Mouse (Mus musculus) hindbrain, embryonic 10.5 days (tissue): ENCODE measurements around the gene Dync1i2. TPM values are rescaled to one million over a fixed set of nuclear protein-coding genes. Genes with fewer than 3 reads are reported as not detected.

Experiments used
- polyA plus RNA-seq: library from polyadenylated mRNA; unstranded; fragments of >200 nt; fragmentation: Nextera tagmentation; extraction: Ambion mirVana; gene quantifications from 2 replicates; pipeline ENCODE4 v1.2.1, GENCODE M21; 2016

The Dync1i2 gene
- polyA plus RNA-seq, 1 experiment from 2014 or later = 116 TPM

Other genes starting within 250 kb of the Dync1i2 start
- 39.1 and 44.6 TPM in 2 replicates for gene Dcaf17, start 156.4 kb upstream of the Dync1i2 start, polyA plus RNA-seq
- gene Mettl8, start 156.1 kb upstream of the Dync1i2 start, polyA plus RNA-seq = 21.0 and 22.3 TPM in 2 replicates
- gene Cybrd1, start 93.8 kb upstream of the Dync1i2 start, polyA plus RNA-seq = 0.32 and 0.67 TPM in 2 replicates
- 34.5 and 36.4 TPM in 2 replicates for gene Slc25a12, start 156.0 kb downstream of the Dync1i2 start, polyA plus RNA-seq
- 165 and 199 TPM in 2 replicates for gene Hat1, start 177.3 kb downstream of the Dync1i2 start, polyA plus RNA-seq
- 26.1 and 27.2 TPM in 2 replicates for gene Metap1d, start 241.6 kb downstream of the Dync1i2 start, polyA plus RNA-seq